21 mouse cellular contexts compared by ENCODE assay signal in genomic region chr13:92973791-92974190, GRCm38 (mm10).
A peak's percentile ranks its signal among the peaks of the same experiment; 100 is the strongest.
DNase-seq lines count a peak whose midpoint lies in the region; ATAC-seq and TF ChIP-seq lines count a peak whose summit lies in the region.
"Had no signal": no experiment of that assay in that cellular context is flagged by ENCODE, and none has a peak within 500 bp of the region (broad histone marks: within the 10 kb centered on the region; RNA-seq: fewer than 3 reads in every experiment).

No protein-coding gene starts in this region.

- no peak for ATAC-seq in heart, postnatal 0 days (ENCODE audit: insufficient read depth, low read depth)
- ATAC-seq in CD4-positive, CD25-positive, alpha-beta regulatory T cell, adult 4 months = peak; percentile 32
- no peak for ATAC-seq in monocyte, adult 5-6 weeks (replicated peaks; ENCODE audit: insufficient number of reproducible peaks, low FRiP score, low TSS enrichment, poor library complexity, severe bottlenecking)
- ATAC-seq: forebrain, embryonic 13.5 days; hindbrain, postnatal 0 days had no signal

- no peak for TF ChIP-seq EP300 in heart, postnatal 0 days (IDR thresholded peaks at IDR 0.05; ENCODE audit: low read depth)

- no peaks in the 10 kb centered on the region for H3K9me3 ChIP-seq in heart, postnatal 0 days (replicated peaks; ENCODE audit: control insufficient read depth, low read length)
- H3K9me3 ChIP-seq in limb, embryonic 10.5 days (replicated peaks) = no peaks in the 10 kb centered on the region
- H3K9me3 ChIP-seq: embryonic facial prominence, embryonic 12.5 days; forebrain, embryonic 13.5 days; limb, embryonic 15.5 days; megakaryocyte, embryonic 14.5 days had no signal

- no peak overlapping the region for H3K27ac ChIP-seq in heart, postnatal 0 days (ENCODE audit: low read depth)
- no peak overlapping the region for H3K27ac ChIP-seq in cortical plate, adult 2 months (ENCODE audit: insufficient read depth, low read length)
- H3K27ac ChIP-seq in limb, embryonic 10.5 days = no peak overlapping the region
- H3K27ac ChIP-seq: embryonic facial prominence, embryonic 12.5 days; forebrain, embryonic 13.5 days; hindbrain, postnatal 0 days; kidney, postnatal 0 days; limb, embryonic 15.5 days had no signal

- no peak overlapping the region for H3K4me2 ChIP-seq in heart, postnatal 0 days (ENCODE audit: low read depth, low read length)
- H3K4me2 ChIP-seq: embryonic facial prominence, embryonic 12.5 days; forebrain, embryonic 13.5 days; limb, embryonic 15.5 days had no signal

- no peak for TF ChIP-seq POLR2A in cortical plate, adult 2 months (IDR thresholded peaks at IDR 0.05; ENCODE audit: extremely low read depth, insufficient read depth, low read length)

- H3K4me3 ChIP-seq in heart, postnatal 0 days (ENCODE audit: low read depth, low read length) = no peak overlapping the region
- H3K4me3 ChIP-seq in cortical plate, adult 2 months (ENCODE audit: insufficient read depth, low read length) = no peak overlapping the region
- no peak overlapping the region for H3K4me3 ChIP-seq in limb, embryonic 10.5 days
- H3K4me3 ChIP-seq: embryonic facial prominence, embryonic 12.5 days; erythroblast, embryonic 14.5 days; forebrain, embryonic 13.5 days; limb, embryonic 15.5 days; megakaryocyte, embryonic 14.5 days had no signal

- H3K4me1 ChIP-seq in heart, postnatal 0 days (ENCODE audit: control insufficient read depth, insufficient read depth) = no peaks in the 10 kb centered on the region
- no peaks in the 10 kb centered on the region; the same call in 1 of the 2 replicates for H3K4me1 ChIP-seq in cortical plate, adult 2 months (ENCODE audit: control insufficient read depth, insufficient read depth, low read length)
- no peaks in the 10 kb centered on the region for H3K4me1 ChIP-seq in limb, embryonic 10.5 days
- H3K4me1 ChIP-seq: embryonic facial prominence, embryonic 12.5 days; forebrain, embryonic 13.5 days; limb, embryonic 15.5 days had no signal

- H3K9ac ChIP-seq in heart, postnatal 0 days (replicated peaks; ENCODE audit: low read depth, low read length) = no peak overlapping the region
- H3K9ac ChIP-seq: embryonic facial prominence, embryonic 12.5 days; forebrain, embryonic 13.5 days; limb, embryonic 15.5 days had no signal

- 0 out of 2 replicates have a peak, but pooled peaks have one; percentile 2 for TF ChIP-seq CTCF in heart, postnatal 0 days (IDR thresholded peaks at IDR 0.05; ENCODE audit: low read depth)
- 0 out of 2 replicates have a peak, but pooled peaks have one; percentile 15 for TF ChIP-seq CTCF in cortical plate, adult 2 months (IDR thresholded peaks at IDR 0.05; ENCODE audit: extremely low read depth, insufficient read depth, low read length)

- DNase-seq in heart, postnatal 0 days (ENCODE audit: low spot score) = no peak
- no peak for DNase-seq in heart, postnatal 25 days (ENCODE audit: low spot score)
- DNase-seq in limb, embryonic 10.5 days (ENCODE audit: low spot score) = peak; percentile 25
- DNase-seq in cerebellum, postnatal 4 days (ENCODE audit: low spot score in 2 of 2) = no peak
- DNase-seq: B cell, adult 2 months; cerebellum, adult 8-10 months; heart, adult 18-20 months; kidney, adult 18-20 months; lung, adult 18-20 months; midbrain, embryonic 14.5 days; thymus, adult 2 months had no signal

- H3K36me3 ChIP-seq in heart, postnatal 0 days (replicated peaks; ENCODE audit: control insufficient read depth, insufficient read depth, low read length) = no peaks in the 10 kb centered on the region
- no peaks in the 10 kb centered on the region for H3K36me3 ChIP-seq in limb, embryonic 10.5 days
- H3K36me3 ChIP-seq: embryonic facial prominence, embryonic 12.5 days; limb, embryonic 15.5 days had no signal

- H3K27me3 ChIP-seq in heart, postnatal 0 days (ENCODE audit: control insufficient read depth, insufficient read depth, low read length) = no peaks in the 10 kb centered on the region
- H3K27me3 ChIP-seq in limb, embryonic 10.5 days (ENCODE audit: low read depth, poor library complexity, severe bottlenecking) = no peaks in the 10 kb centered on the region
- H3K27me3 ChIP-seq: embryonic facial prominence, embryonic 12.5 days; forebrain, embryonic 13.5 days; limb, embryonic 15.5 days; megakaryocyte, embryonic 14.5 days had no signal

- 68% methylated on average over 4 of the region's 4 CpGs for WGBS in heart, postnatal 0 days
- WGBS in limb, embryonic 10.5 days = 85% methylated on average over 4 of the region's 4 CpGs

- intact Hi-C loops in heart, postnatal 25 days (cut with DNase I) = no loop called here
